Mouse (Mus musculus) myocyte (in vitro differentiated cells): Measurements from ENCODE around the gene Naglu.

ENCODE experiments used
- CEBPB ChIP-seq: IDR thresholded peaks from 2 replicates; pipeline ENCODE4 v1.6.1; 2011; ENCODE audit warnings: mild to moderate bottlenecking, moderate library complexity; ENCODE audit not compliant: poor library complexity, insufficient read depth, severe bottlenecking
- E2F4 ChIP-seq: IDR thresholded peaks from one replicate; pipeline ENCODE4 v1.6.1; 2011; ENCODE audit warnings: mild to moderate bottlenecking, control low read depth, moderate library complexity; ENCODE audit not compliant: insufficient read depth
- MAX ChIP-seq: IDR thresholded peaks from one replicate; pipeline ENCODE4 v1.6.1; 2011; ENCODE audit warnings: low read depth, mild to moderate bottlenecking, control low read depth
- MYOD1 ChIP-seq, 3 experiments: IDR thresholded peaks; one replicate each; pipeline ENCODE4 v1.6.1; 2011; ENCODE audit warnings: control low read depth in 2 of 3, low read depth in 2 of 3, mild to moderate bottlenecking in 2 of 3, moderate library complexity in 1 of 3; ENCODE audit not compliant: insufficient read length in 2 of 3, control insufficient read depth in 1 of 3
- MYOG ChIP-seq, 3 experiments: IDR thresholded peaks; one replicate each; pipeline ENCODE4 v1.6.1; 2011; ENCODE audit warnings: control low read depth in 2 of 3, low read depth in 2 of 3, mild to moderate bottlenecking in 2 of 3; ENCODE audit not compliant: insufficient read length in 2 of 3, control insufficient read depth in 1 of 3, insufficient read depth in 1 of 3
- POLR2A ChIP-seq: IDR thresholded peaks from one replicate; pipeline ENCODE4 v1.6.1; 2011; ENCODE audit warnings: low read depth, mild to moderate bottlenecking, control low read depth, moderate library complexity; ENCODE audit not compliant: insufficient read length
- TCF12 ChIP-seq: IDR thresholded peaks from one replicate; pipeline ENCODE4 v1.6.1; 2011; ENCODE audit warnings: mild to moderate bottlenecking, control low read depth; ENCODE audit not compliant: poor library complexity, insufficient read depth, severe bottlenecking
- TCF3 ChIP-seq: IDR thresholded peaks from one replicate; pipeline ENCODE4 v1.6.1; 2011; ENCODE audit warnings: low read depth, control low read depth; ENCODE audit not compliant: insufficient read length
- USF1 ChIP-seq: IDR thresholded peaks from one replicate; pipeline ENCODE4 v1.6.1; 2011; ENCODE audit warnings: low read depth, mild to moderate bottlenecking, control low read depth, moderate library complexity

DNA sequence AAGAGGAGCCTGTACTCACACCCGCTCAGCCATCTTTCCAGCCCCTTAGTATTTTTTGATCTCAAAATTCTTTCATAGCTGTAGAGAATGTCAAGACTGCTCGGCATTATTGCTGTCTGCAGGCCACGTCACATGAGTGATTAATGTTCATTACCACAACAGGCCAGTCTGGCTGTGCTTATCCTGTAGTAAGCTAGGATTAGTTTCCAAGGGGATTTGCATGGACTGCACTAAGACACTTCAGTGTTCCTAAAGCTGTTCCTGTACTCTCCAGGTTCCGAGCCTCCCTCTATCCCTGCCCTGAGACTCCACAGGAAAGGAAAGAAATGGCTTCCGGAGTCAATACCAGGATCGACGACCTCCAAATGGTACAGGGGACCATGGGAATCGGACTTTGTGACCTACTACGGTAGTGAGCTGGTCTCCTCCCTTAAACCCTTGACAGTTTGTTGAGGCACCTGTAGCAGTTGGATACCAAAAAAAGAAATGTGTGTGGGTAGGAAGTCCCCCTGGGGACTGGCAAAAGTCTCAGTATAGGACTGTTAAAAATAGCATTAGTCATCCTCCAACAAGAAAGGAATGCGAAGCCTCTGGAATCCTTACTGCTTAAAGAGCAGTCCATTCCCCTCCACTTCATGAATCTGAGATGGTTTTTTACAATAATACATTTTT, 39.5 kb upstream of the Naglu start:
- TF ChIP-seq POLR2A (no peak), MAX (no peak), E2F4 (no peak), MYOD1 (IDR thresholded peaks at IDR 0.05; ENCODE audit: control insufficient read depth in 1 of 3, insufficient read length in 2 of 3, low read depth in 2 of 3) (peak in 1 of 3 experiments; percentile 25), TCF12 (no peak), USF1 (no peak), MYOG (IDR thresholded peaks at IDR 0.05; ENCODE audit: control insufficient read depth in 1 of 3, insufficient read depth in 1 of 3, insufficient read length in 2 of 3, low read depth in 2 of 3) (no peak), TCF3 (no peak), CEBPB (no peak)
